11 mouse cellular contexts compared by ENCODE assay signal in genomic region chr10:80618181-80618580, GRCm38 (mm10). TPM values are rescaled to one million over a fixed set of nuclear protein-coding genes. Genes with fewer than 3 reads are reported as not detected.
DNase-seq lines count a peak whose midpoint lies in the region; ATAC-seq lines count a peak whose summit lies in the region.
"Had no signal": no experiment of that assay in that cellular context is flagged by ENCODE, and none has a peak within 500 bp of the region (broad histone marks: within the 10 kb centered on the region; RNA-seq: fewer than 3 reads in every experiment).

No protein-coding gene starts in this region.

- H3K9ac ChIP-seq in heart, embryonic 12.5 days: no peak overlapping the region
- no peak overlapping the region for H3K9ac ChIP-seq in kidney, embryonic 15.5 days
- H3K9ac ChIP-seq in midbrain, embryonic 16.5 days (ENCODE audit: low read depth, low read length): no peak overlapping the region
- H3K9ac ChIP-seq: limb, embryonic 12.5 days had no signal

- H3K27ac ChIP-seq in heart, embryonic 12.5 days (ENCODE audit: poor library complexity, severe bottlenecking): 0 out of 2 replicates have a peak overlapping the region, but pooled peaks have one; percentile 28
- H3K27ac ChIP-seq in kidney, embryonic 15.5 days: peak overlapping the region; percentile 71
- no peak overlapping the region for H3K27ac ChIP-seq in midbrain, embryonic 16.5 days (ENCODE audit: low read length)
- H3K27ac ChIP-seq: limb, embryonic 12.5 days had no signal

- WGBS in heart, embryonic 12.5 days: 51% methylated on average over 9 of the region's 9 CpGs
- WGBS in kidney, embryonic 15.5 days: 49% methylated on average over 9 of the region's 9 CpGs
- WGBS in midbrain, embryonic 16.5 days: 88% methylated on average over 9 of the region's 9 CpGs

- DNase-seq in heart, postnatal 36 days: no peak
- peak; percentile 86 for DNase-seq in T-cell, adult 2 months (ENCODE audit: low spot score)
- peak; percentile 58 to 67 for DNase-seq in natural killer cell, adult 2 months (ENCODE audit: low spot score in 2 of 2)
- no peak for DNase-seq in right cerebral cortex, adult 18-20 months
- no peak for DNase-seq in right cerebral cortex, adult 2 months (ENCODE audit: low spot score in 2 of 2)
- DNase-seq: cerebellum, adult 8-10 months had no signal

- ATAC-seq in heart, embryonic 12.5 days (ENCODE audit: insufficient number of reproducible peaks, low FRiP score): no peak
- no peak for ATAC-seq in kidney, embryonic 15.5 days (replicated peaks; ENCODE audit: low FRiP score)
- ATAC-seq in midbrain, embryonic 16.5 days: no peak

- H3K36me3 ChIP-seq in heart, embryonic 12.5 days: peaks cover 32% of the 10 kb centered on the region
- peaks cover 34% of the 10 kb centered on the region for H3K36me3 ChIP-seq in kidney, embryonic 15.5 days
- H3K36me3 ChIP-seq in midbrain, embryonic 16.5 days (ENCODE audit: control insufficient read depth, insufficient read depth, low read length): peaks cover 11% of the 10 kb centered on the region

- no peaks in the 10 kb centered on the region for H3K9me3 ChIP-seq in heart, embryonic 12.5 days (replicated peaks)
- H3K9me3 ChIP-seq in kidney, embryonic 15.5 days (replicated peaks): no peaks in the 10 kb centered on the region
- H3K9me3 ChIP-seq in midbrain, embryonic 16.5 days (replicated peaks; ENCODE audit: control insufficient read depth, low read length, poor library complexity, severe bottlenecking): no peaks in the 10 kb centered on the region
- H3K9me3 ChIP-seq: G1E; limb, embryonic 12.5 days had no signal

- H3K4me3 ChIP-seq in heart, embryonic 12.5 days: no peak overlapping the region
- no peak overlapping the region for H3K4me3 ChIP-seq in kidney, embryonic 15.5 days (replicated peaks)
- H3K4me3 ChIP-seq in midbrain, embryonic 16.5 days (ENCODE audit: low read depth, low read length): no peak overlapping the region
- H3K4me3 ChIP-seq: limb, embryonic 12.5 days had no signal

- peaks cover 16% of the 10 kb centered on the region for H3K4me1 ChIP-seq in heart, embryonic 12.5 days (replicated peaks)
- peaks cover 11% of the 10 kb centered on the region for H3K4me1 ChIP-seq in kidney, embryonic 15.5 days
- H3K4me1 ChIP-seq in midbrain, embryonic 16.5 days (ENCODE audit: control insufficient read depth, insufficient read depth, low read length): peaks cover 5% of the 10 kb centered on the region; the same call in 1 of the 2 replicates

- H3K4me2 ChIP-seq in heart, embryonic 12.5 days: no peak overlapping the region
- H3K4me2 ChIP-seq in kidney, embryonic 15.5 days: no peak overlapping the region
- no peak overlapping the region for H3K4me2 ChIP-seq in midbrain, embryonic 16.5 days (ENCODE audit: low read length)
- H3K4me2 ChIP-seq: limb, embryonic 12.5 days had no signal

- intact Hi-C loops in heart, postnatal 36 days (cut with DNase I): no loop called here

- no peaks in the 10 kb centered on the region for H3K27me3 ChIP-seq in heart, embryonic 12.5 days (replicated peaks)
- no peaks in the 10 kb centered on the region for H3K27me3 ChIP-seq in kidney, embryonic 15.5 days
- H3K27me3 ChIP-seq in midbrain, embryonic 16.5 days (ENCODE audit: control insufficient read depth, insufficient read depth, low read depth, low read length): no peaks in the 10 kb centered on the region
- H3K27me3 ChIP-seq: limb, embryonic 12.5 days had no signal

RNA-seq across cellular contexts. Expression of gene Csnk1g2, which starts 4.5 kb away (rescaled TPM):
- 131 and 136 TPM in 2 replicates for polyA plus RNA-seq in heart, embryonic 12.5 days (2016; fragmentation: Nextera tagmentation; extraction: Ambion mirVana)
- total RNA-seq in heart, postnatal 36 days (2021): 100 to 1,000 TPM; 111 to 119 TPM
- polyA plus RNA-seq in kidney, embryonic 15.5 days (2015; fragmentation: Nextera tagmentation; extraction: Ambion mirVana): 156 and 183 TPM in 2 replicates
- 79.9 and 96.8 TPM in 2 replicates for polyA plus RNA-seq in midbrain, embryonic 16.5 days (2015; fragmentation: Nextera tagmentation; extraction: Ambion mirVana)

RNA-seq across cellular contexts. Expression of gene Gm49322, which starts 12.4 kb away (rescaled TPM):
- 2.4 and 2.6 TPM in 2 replicates for polyA plus RNA-seq in heart, embryonic 12.5 days (2016; fragmentation: Nextera tagmentation; extraction: Ambion mirVana)
- total RNA-seq in heart, postnatal 36 days (2021): under 1 TPM; 0.41 to 0.58 TPM
- 4.5 and 5.3 TPM in 2 replicates for polyA plus RNA-seq in kidney, embryonic 15.5 days (2015; fragmentation: Nextera tagmentation; extraction: Ambion mirVana)
- 3.0 and 4.0 TPM in 2 replicates for polyA plus RNA-seq in midbrain, embryonic 16.5 days (2015; fragmentation: Nextera tagmentation; extraction: Ambion mirVana)

RNA-seq across cellular contexts. Expression of gene Adat3, which starts 15.5 kb away (rescaled TPM):
- polyA plus RNA-seq in heart, embryonic 12.5 days (2016; fragmentation: Nextera tagmentation; extraction: Ambion mirVana): 3.5 and 4.1 TPM in 2 replicates
- 1 to 10 TPM in 1 of 2 experiments, under 1 TPM in 1; 0.49 to 1.4 TPM for total RNA-seq in heart, postnatal 36 days (2021)
- polyA plus RNA-seq in kidney, embryonic 15.5 days (2015; fragmentation: Nextera tagmentation; extraction: Ambion mirVana): 7.0 and 8.6 TPM in 2 replicates
- polyA plus RNA-seq in midbrain, embryonic 16.5 days (2015; fragmentation: Nextera tagmentation; extraction: Ambion mirVana): 4.5 and 6.2 TPM in 2 replicates

RNA-seq across cellular contexts. Expression of gene Scamp4, which starts 15.5 kb away (rescaled TPM):
- polyA plus RNA-seq in heart, embryonic 12.5 days (2016; fragmentation: Nextera tagmentation; extraction: Ambion mirVana): 67.4 and 70.0 TPM in 2 replicates
- total RNA-seq in heart, postnatal 36 days (2021): 10 to 100 TPM; 19.7 to 22.1 TPM
- polyA plus RNA-seq in kidney, embryonic 15.5 days (2015; fragmentation: Nextera tagmentation; extraction: Ambion mirVana): 93.5 and 107 TPM in 2 replicates
- polyA plus RNA-seq in midbrain, embryonic 16.5 days (2015; fragmentation: Nextera tagmentation; extraction: Ambion mirVana): 61.2 and 64.3 TPM in 2 replicates

RNA-seq across cellular contexts. Expression of gene Abhd17a, which starts 28.0 kb away (rescaled TPM):
- polyA plus RNA-seq in heart, embryonic 12.5 days (2016; fragmentation: Nextera tagmentation; extraction: Ambion mirVana): 99.4 and 105 TPM in 2 replicates
- total RNA-seq in heart, postnatal 36 days (2021): 10 to 100 TPM; 48.3 to 51.2 TPM
- 93.5 and 95.4 TPM in 2 replicates for polyA plus RNA-seq in kidney, embryonic 15.5 days (2015; fragmentation: Nextera tagmentation; extraction: Ambion mirVana)
- 97.0 and 108 TPM in 2 replicates for polyA plus RNA-seq in midbrain, embryonic 16.5 days (2015; fragmentation: Nextera tagmentation; extraction: Ambion mirVana)

Comparison
In these comparisons a context has a peak if more than half of its experiments do, and no peak if none do; other contexts are left out.
1. DNase-seq: peak in T-cell, adult 2 months (single experiment) and natural killer cell, adult 2 months (2 of 2); none in heart, postnatal 36 days (0 of 2), right cerebral cortex, adult 18-20 months (single experiment) and right cerebral cortex, adult 2 months (0 of 2).